Mouse (Mus musculus): ENCODE data around the gene Sergef.

DNA sequence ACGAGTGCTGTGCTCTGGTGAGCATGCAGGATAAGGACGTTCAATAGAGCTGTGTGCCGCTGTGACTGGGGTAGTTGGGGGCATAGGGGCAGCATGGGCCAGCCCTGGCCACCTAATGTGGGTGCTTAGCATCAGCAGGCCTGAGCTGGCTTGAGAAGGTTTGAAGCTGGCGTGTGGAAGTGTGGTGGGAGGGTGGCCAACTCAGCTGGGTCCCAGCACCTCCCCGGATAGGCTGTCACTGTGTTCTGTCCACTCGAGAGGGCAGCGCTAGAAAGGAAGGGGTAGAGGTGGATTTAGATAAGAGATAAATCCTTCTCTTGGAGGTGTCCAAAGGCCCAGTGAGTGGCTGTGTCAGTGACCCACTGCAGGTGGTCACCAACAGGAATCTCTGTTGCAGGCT, 222.1 kb downstream of the Sergef start:
- TF ChIP-seq EP300 (IDR thresholded peaks at IDR 0.05; ENCODE audit: low read depth) (no peak), CTCF (IDR thresholded peaks at IDR 0.05; ENCODE audit: low read depth) (no peak)

Data from liver, embryonic 14.5 days (tissue).